Mouse (Mus musculus) right cerebral cortex, postnatal 10 days (tissue): ENCODE results near the gene Scamp2.

Experiments
- DNase-seq, 2 experiments: peaks; one replicate each; pipeline ENCODE4 v3.0.0; 2021; ENCODE audit warnings: low spot score in 2 of 2

The Scamp2 gene

GRCm38 (mm10) chr9:57593454-57594173 is 32.9 kb downstream of the Scamp2 start:
- DNase-seq: no peak

GRCm38 (mm10) chr9:57594174-57594509 is 33.4 kb downstream of the Scamp2 start:
- no peak for DNase-seq

- DNase-seq: no peak
Measured at GRCm38 (mm10) chr9:57597265-57597664, 36.5 kb downstream of the Scamp2 start.

GRCm38 (mm10) chr9:57597929-57598382 is 37.2 kb downstream of the Scamp2 start:
- peak in 1 of 2 experiments; percentile 47 for DNase-seq

GRCm38 (mm10) chr9:57598851-57599563 is 38.3 kb downstream of the Scamp2 start:
- DNase-seq: no peak

GRCm38 (mm10) chr9:57600620-57601352 is 40.0 kb downstream of the Scamp2 start:
- no peak for DNase-seq

GRCm38 (mm10) chr9:57601353-57601706 is 40.6 kb downstream of the Scamp2 start:
- DNase-seq: peak; percentile 87

GRCm38 (mm10) chr9:57602098-57602497 is 41.4 kb downstream of the Scamp2 start:
- DNase-seq: no peak

GRCm38 (mm10) chr9:57604875-57605274 is 44.1 kb downstream of the Scamp2 start:
- DNase-seq: no peak

- no peak for DNase-seq
Measured at GRCm38 (mm10) chr9:57605503-57605902, 44.8 kb downstream of the Scamp2 start.

- no peak for DNase-seq
Measured at GRCm38 (mm10) chr9:57606139-57606851, 45.6 kb downstream of the Scamp2 start, which contains the start of gene Cplx3. Gene Cplx3, minus strand, starts transcription at chr9:57606281.

- DNase-seq: no peak
Measured at GRCm38 (mm10) chr9:57609803-57610202, 49.1 kb downstream of the Scamp2 start.

GRCm38 (mm10) chr9:57610359-57610826 is 49.6 kb downstream of the Scamp2 start:
- DNase-seq: peak; percentile 59 to 77

GRCm38 (mm10) chr9:57612587-57612986 is 51.8 kb downstream of the Scamp2 start:
- no peak for DNase-seq

GRCm38 (mm10) chr9:57613975-57614374 is 53.2 kb downstream of the Scamp2 start:
- DNase-seq: no peak

GRCm38 (mm10) chr9:57614786-57615185 is 54.0 kb downstream of the Scamp2 start:
- DNase-seq: no peak

- peak; percentile 76 to 77 for DNase-seq
Measured at GRCm38 (mm10) chr9:57617556-57618169, 56.9 kb downstream of the Scamp2 start.

- no peak for DNase-seq
Measured at GRCm38 (mm10) chr9:57618854-57619253, 58.1 kb downstream of the Scamp2 start.

- no peak for DNase-seq
Measured at GRCm38 (mm10) chr9:57620674-57621073, 59.9 kb downstream of the Scamp2 start, which contains the start of gene Lman1l. Gene Lman1l, minus strand, starts transcription at chr9:57620774.

- DNase-seq: no peak
Measured at GRCm38 (mm10) chr9:57624295-57624694, 63.6 kb downstream of the Scamp2 start.
